Mouse (Mus musculus) kidney, postnatal 14 days (tissue): ENCODE results near the gene Gm10800.
"Not testable (repeated sequence)": the region's sequence is repeated elsewhere in the genome, so short reads cannot be mapped to it uniquely, and the experiment has no call there.

Experiments
- DNase-seq: peaks from one replicate; pipeline ENCODE4 v3.0.0; 2022; ENCODE audit warnings: mixed read lengths

Gene Gm10800

GRCm38 (mm10) chr2:98667201-98667600 lies at the start of gene Gm10800:
TSS of gene Gm10800 (minus strand) at chr2:98667301.
- DNase-seq, result not testable (repeated sequence)

GRCm38 (mm10) chr2:98697533-98697932 lies 30.4 kb upstream of the Gm10800 start:
- DNase-seq, result no peak

GRCm38 (mm10) chr2:98661937-98662336 lies 5.2 kb downstream of the Gm10800 start, which contains the start of gene Gm10801:
TSS of gene Gm10801 (plus strand) at chr2:98662237.
- DNase-seq, result not testable (repeated sequence)
